Mouse (Mus musculus): Measurements from ENCODE around the gene Tnrc6a.

The Tnrc6a gene

GRCm38 (mm10) chr7:123124735-123125181, 1.1 kb downstream of the Tnrc6a start:
- in situ Hi-C loops (cut with MseI, MboI), result no loop called here

- in situ Hi-C loops (cut with MseI, MboI), result no loop called here
These were observed 2.4 kb downstream of the Tnrc6a start for GRCm38 (mm10) chr7:123126056-123126455.

- in situ Hi-C loops (cut with MseI, MboI), result no loop called here
These were observed 3.6 kb downstream of the Tnrc6a start for GRCm38 (mm10) chr7:123127301-123127700.

GRCm38 (mm10) chr7:123127981-123128380, 4.3 kb downstream of the Tnrc6a start:
- in situ Hi-C loops (cut with MseI, MboI), result no loop called here

DNA sequence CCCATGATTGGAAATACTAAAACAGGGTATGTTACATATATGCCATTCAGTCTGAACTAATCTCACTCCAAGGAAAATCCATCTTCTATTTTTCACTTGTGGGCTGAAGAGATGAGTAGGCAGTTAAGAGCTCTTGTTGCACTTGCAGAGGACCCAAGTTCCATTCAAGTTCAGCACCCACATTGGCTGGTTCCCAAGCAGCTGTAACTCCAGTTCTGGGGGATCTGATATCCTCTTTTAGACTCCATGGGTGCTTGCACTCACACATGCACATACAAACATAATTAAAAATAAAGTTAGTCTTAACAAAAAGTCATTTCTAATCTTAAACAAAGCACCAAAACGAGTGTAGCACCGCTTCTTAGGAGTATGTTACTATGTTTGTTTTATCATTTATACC, 5.4 kb downstream of the Tnrc6a start:
- in situ Hi-C loops (cut with MseI, MboI), result no loop called here

DNA sequence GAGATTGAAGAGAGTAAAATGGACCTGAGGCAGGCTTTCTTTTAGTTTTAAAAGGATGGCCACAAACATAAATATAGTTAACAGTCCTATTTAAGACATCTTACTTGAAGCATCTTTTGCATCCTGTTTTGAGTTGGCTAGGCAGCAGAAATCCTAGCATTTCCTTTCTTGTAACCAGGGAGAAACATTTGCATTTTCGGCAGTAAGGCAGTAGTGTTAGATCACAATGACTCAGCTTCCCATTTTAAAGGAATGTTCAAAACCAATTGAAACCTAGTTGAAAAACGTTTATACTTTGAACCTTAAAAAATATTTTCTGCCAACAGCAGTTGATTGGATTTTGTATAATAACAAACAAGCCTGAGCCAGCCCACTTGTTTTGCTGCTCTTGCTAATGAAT, 6.5 kb downstream of the Tnrc6a start:
- in situ Hi-C loops (cut with MseI, MboI), result no loop called here

- in situ Hi-C loops (cut with MseI, MboI), result no loop called here
These were observed 8.7 kb downstream of the Tnrc6a start for GRCm38 (mm10) chr7:123132401-123132800.

GRCm38 (mm10) chr7:123134876-123135275, 11.2 kb downstream of the Tnrc6a start:
- in situ Hi-C loops (cut with MseI, MboI), result no loop called here

DNA sequence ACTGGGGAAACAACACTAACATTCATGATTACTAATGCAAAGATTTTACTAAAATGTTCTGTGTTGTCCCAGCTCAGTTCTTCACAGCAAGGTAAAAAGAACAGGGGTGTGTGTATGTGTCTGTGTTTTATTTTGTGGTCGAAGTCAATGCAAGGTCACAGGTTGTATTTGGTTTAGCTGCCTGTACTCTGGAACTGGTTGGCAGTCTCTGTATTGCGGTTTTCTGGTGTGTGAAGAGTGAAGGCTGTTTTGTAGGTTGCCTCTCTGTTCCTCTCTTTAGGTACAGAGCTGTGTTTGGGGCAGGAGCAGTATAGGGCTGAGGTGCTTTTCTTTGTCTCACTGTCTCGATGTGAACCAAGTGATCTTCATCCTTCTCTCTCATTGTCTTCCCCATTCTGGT, 12.0 kb downstream of the Tnrc6a start:
- in situ Hi-C loops (cut with MseI, MboI), result no loop called here

- in situ Hi-C loops (cut with MseI, MboI), result no loop called here
These were observed 14.3 kb downstream of the Tnrc6a start for GRCm38 (mm10) chr7:123138001-123138400.

GRCm38 (mm10) chr7:123146141-123146846, 22.6 kb downstream of the Tnrc6a start:
- in situ Hi-C loops (cut with MseI, MboI), result no loop called here

GRCm38 (mm10) chr7:123147787-123148186, 24.1 kb downstream of the Tnrc6a start:
- in situ Hi-C loops (cut with MseI, MboI), result no loop called here

GRCm38 (mm10) chr7:123148935-123149334, 25.2 kb downstream of the Tnrc6a start:
- in situ Hi-C loops (cut with MseI, MboI), result no loop called here

GRCm38 (mm10) chr7:123162346-123162745, 38.7 kb downstream of the Tnrc6a start:
- in situ Hi-C loops (cut with MseI, MboI), result no loop called here

DNA sequence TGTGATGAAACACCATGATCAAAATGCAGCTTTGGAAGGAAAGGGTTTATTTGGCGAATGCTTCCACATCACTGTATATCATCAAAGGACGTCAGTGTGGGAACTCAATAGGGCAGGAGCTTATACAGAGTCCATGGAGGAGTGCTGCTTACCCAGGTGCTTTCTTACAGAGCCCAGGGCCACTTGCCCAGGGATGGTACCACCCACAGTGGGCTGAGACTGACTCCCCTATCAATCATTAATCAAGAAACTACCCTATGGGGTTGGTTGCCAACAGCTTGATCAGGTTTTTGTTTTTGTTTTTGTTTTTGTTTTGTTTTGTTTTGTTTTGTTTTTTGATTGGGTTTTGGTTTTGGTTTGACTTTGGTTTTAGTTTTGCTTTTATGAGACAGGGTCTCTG, 43.8 kb downstream of the Tnrc6a start:
- in situ Hi-C loops (cut with MseI, MboI), result no loop called here

- in situ Hi-C loops (cut with MseI, MboI), result no loop called here
These were observed 45.9 kb downstream of the Tnrc6a start for GRCm38 (mm10) chr7:123169618-123170017.

DNA sequence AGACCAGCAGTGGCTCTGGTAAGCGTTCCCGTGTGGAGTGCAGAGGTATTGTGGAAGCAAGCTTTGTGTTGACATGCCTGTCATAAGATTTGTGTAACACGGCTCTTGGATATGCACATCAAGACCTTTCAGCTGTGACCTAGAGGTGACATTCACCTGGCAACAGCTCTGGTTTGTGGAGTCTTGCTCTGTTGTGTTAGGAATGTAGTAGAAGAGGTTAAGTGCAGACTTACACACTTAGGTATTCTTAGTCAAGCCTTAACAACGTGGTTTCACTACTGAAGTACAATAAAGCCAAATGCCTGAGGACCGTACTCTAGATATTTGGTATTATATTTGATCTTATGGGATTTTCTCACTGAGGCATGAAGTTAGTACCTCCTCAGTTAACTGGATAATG, 48.4 kb downstream of the Tnrc6a start:
- in situ Hi-C loops (cut with MseI, MboI), result no loop called here

DNA sequence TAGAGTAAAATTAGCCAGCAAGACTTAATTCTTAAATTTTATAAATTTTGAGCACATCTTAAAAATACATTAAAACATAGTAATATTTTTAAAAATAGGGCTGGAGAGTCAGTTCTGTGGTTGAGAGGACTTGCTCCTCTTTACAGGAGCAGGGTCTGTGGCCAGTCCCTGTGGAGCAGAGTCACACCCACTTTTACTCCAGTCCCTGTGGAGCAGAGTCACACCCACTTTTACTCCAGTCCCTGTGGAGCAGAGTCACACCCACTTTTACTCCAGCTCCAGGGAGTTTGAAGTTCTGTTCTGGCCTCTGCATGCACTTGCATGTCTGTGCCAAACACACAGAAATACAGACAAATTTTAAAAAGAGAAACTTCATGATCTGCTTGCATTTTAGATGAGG, 53.5 kb downstream of the Tnrc6a start:
- in situ Hi-C loops (cut with MseI, MboI), result no loop called here

GRCm38 (mm10) chr7:123181787-123182701, 58.4 kb downstream of the Tnrc6a start:
- in situ Hi-C loops (cut with MseI, MboI), result no loop called here

GRCm38 (mm10) chr7:123184891-123185290, 61.2 kb downstream of the Tnrc6a start:
- in situ Hi-C loops (cut with MseI, MboI), result no loop called here

DNA sequence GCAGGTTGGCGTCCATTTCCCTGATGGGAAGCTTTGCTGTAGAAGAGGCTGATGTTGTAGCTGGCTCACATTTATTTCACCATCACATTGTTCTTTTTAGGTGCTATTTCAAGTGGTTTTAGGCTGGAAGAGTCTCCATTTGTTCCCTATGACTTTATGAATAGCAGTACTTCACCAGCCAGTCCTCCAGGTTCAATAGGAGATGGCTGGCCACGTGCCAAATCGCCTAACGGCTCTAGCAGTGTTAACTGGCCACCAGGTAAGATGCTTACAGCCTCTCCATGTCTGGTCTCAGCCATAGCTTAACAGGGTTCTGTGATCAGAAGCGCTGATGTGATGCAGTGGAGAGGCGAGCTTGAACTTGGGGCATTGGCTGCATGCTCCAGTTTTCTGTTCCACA, 62.8 kb downstream of the Tnrc6a start:
- in situ Hi-C loops (cut with MseI, MboI), result no loop called here

- in situ Hi-C loops (cut with MseI, MboI), result no loop called here
These were observed 63.6 kb downstream of the Tnrc6a start for GRCm38 (mm10) chr7:123187246-123187645.

- in situ Hi-C loops (cut with MseI, MboI), result no loop called here
These were observed 64.8 kb downstream of the Tnrc6a start for GRCm38 (mm10) chr7:123188462-123188861.
